Mouse (Mus musculus) kidney, embryonic 15.5 days (tissue): Measurements from ENCODE around the gene Nrn1l. TPM values are rescaled to one million over a fixed set of nuclear protein-coding genes. Genes with fewer than 3 reads are reported as not detected.

Experiments
- ATAC-seq: fragments of 200-750 bp; cut with Nextera tagmentation; replicated peaks from 2 replicates; pipeline ENCODE4 v1.8.0; 2017; ENCODE audit warnings: moderate TSS enrichment; ENCODE audit not compliant: low FRiP score
- H3K27ac ChIP-seq: fragments of 300-500 bp; sonication (generic); 2 replicates; pipeline ENCODE4 v1.5.1; 2015; ENCODE audit warnings: mild to moderate bottlenecking, inconsistent platforms
- H3K27me3 ChIP-seq: fragments of 300-500 bp; sonication (generic); 2 replicates; pipeline ENCODE4 v1.6.1; 2015; ENCODE audit warnings: inconsistent platforms
- H3K36me3 ChIP-seq: fragments of 300-500 bp; sonication (generic); 2 replicates; pipeline ENCODE4 v1.6.1; 2015; ENCODE audit warnings: inconsistent platforms
- H3K4me1 ChIP-seq: fragments of 300-500 bp; sonication (generic); 2 replicates; pipeline ENCODE4 v1.6.1; 2015; ENCODE audit warnings: inconsistent platforms
- H3K4me2 ChIP-seq: fragments of 300-500 bp; sonication (generic); 2 replicates; pipeline ENCODE4 v1.6.1; 2015; ENCODE audit warnings: moderate library complexity, mild to moderate bottlenecking, inconsistent platforms
- H3K4me3 ChIP-seq: fragments of 300-500 bp; sonication (generic); replicated peaks from 2 replicates; pipeline ENCODE4 v1.5.1; 2015; ENCODE audit warnings: mild to moderate bottlenecking, inconsistent platforms
- H3K9ac ChIP-seq: fragments of 300-500 bp; sonication (generic); 2 replicates; pipeline ENCODE4 v1.6.1; 2015; ENCODE audit warnings: mild to moderate bottlenecking, inconsistent platforms
- H3K9me3 ChIP-seq: fragments of 300-500 bp; sonication (generic); replicated peaks from 2 replicates; pipeline ENCODE4 v1.6.1; 2016; ENCODE audit warnings: inconsistent platforms
- WGBS: fragments of 180-500 bp; shearing (Covaris S2); methylation state at CpG from one replicate; pipeline ENCODE4 v1.1.7; 2015; ENCODE audit warnings: mixed read lengths; 5-methylcytosine and 5-hydroxymethylcytosine counted together
- polyA plus RNA-seq: library from polyadenylated mRNA; unstranded; fragments of >200 nt; fragmentation: Nextera tagmentation; extraction: Ambion mirVana; gene quantifications from 2 replicates; pipeline ENCODE4 v1.2.1, GENCODE M21; 2015

Gene Nrn1l
- polyA plus RNA-seq, 1 experiment from 2014 or later, result 0.92 TPM

DNA sequence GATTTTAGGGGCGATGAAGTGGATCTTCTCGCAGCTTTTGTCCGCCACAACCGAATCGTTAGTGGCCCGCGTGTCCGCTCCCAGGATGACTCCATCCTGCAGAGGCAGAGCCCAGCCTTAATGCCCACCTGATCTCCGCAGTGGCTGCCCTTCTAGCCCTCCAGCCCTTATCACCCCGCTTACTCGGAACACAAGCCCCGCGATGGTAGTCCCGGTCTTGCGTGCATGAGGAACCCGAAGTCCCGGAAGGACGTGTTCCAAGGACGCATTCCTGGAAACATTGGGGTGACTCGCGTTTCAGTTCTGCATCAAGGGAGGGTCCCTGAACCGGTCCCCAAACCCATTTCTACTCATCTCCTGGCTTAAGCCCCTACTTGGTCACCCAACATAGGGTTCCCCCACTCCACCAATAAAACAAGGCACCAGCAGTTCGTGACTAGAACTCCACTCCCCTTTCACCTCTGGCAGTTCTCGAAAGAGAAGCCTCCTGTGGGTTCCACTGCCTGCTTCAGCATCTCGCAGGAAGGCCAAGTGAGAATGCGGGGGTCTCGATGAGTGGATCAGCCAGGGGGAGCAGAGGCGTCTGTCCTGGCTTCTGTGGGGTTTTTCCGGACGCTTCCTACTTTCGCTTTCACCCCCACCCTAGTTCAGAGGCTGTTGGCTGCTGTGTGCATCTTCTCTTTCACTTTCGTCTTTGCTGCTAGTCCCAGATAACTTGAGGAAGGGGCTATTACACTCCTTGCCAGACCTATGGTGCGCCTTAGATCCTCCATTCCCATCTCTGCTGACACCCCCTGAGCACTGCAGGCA, 44.3 kb downstream of the Nrn1l start:
- H3K4me2 ChIP-seq, result peak overlapping the region; percentile 97
- peaks cover 17% of the 10 kb centered on the region for H3K36me3 ChIP-seq
- peaks cover 22% of the 10 kb centered on the region for H3K4me1 ChIP-seq
- H3K9me3 ChIP-seq, result no peaks in the 10 kb centered on the region
- peak overlapping the region; percentile 68 for H3K9ac ChIP-seq
- no peak; the same call in none of the 2 replicates for ATAC-seq
- H3K27ac ChIP-seq, result peak overlapping the region; percentile 91
- H3K4me3 ChIP-seq, result peak overlapping the region; percentile 92
- under 1% methylated on average over 33 of the region's 33 CpGs for WGBS
- no peaks in the 10 kb centered on the region for H3K27me3 ChIP-seq

DNA sequence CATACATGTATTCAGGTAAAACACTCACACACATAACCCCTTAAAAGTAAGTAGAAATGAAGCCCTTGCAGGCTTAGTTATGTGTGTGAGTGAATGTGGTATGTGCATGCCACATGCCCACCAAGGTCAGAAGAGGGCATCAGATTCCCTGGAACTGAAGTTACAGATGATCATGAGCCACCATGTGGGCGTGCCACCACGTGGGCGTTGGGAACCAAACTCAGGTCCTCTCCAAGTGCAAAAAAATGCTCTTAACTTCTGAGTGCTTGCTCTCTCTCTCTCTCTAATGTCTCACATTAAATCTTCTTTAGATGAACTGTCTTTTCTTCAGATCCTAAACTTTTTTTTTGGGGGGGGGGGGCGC, 44.9 kb downstream of the Nrn1l start, which contains the start of gene Psmb10:
Gene Psmb10 (minus strand): TSS at position 139 of the 364 bp plus-strand sequence.
- H3K27ac ChIP-seq, result peak within 1 kb of the TSS; percentile 91
- WGBS, result 14% methylated on average over 4 of the region's 4 CpGs
- peaks cover 22% of the 10 kb centered on the region for H3K4me1 ChIP-seq
- ATAC-seq, result no peak
- H3K9ac ChIP-seq, result peak within 1 kb of the TSS; percentile 68
- no peaks in the 10 kb centered on the region for H3K27me3 ChIP-seq
- H3K4me3 ChIP-seq, result peak within 1 kb of the TSS; percentile 92
- H3K4me2 ChIP-seq, result peak within 1 kb of the TSS; percentile 97
- H3K36me3 ChIP-seq, result peaks cover 15% of the 10 kb centered on the region
- H3K9me3 ChIP-seq, result no peaks in the 10 kb centered on the region

- Histone ChIP-seq H3K36me3 (peaks cover 51% of the 10 kb centered on the region), H3K9me3 (no peaks in the 10 kb centered on the region), H3K4me3 (no peak overlapping the region), H3K9ac (no peak overlapping the region), H3K27me3 (no peaks in the 10 kb centered on the region), H3K4me1 (peaks cover 10% of the 10 kb centered on the region), H3K27ac (no peak overlapping the region), H3K4me2 (no peak overlapping the region)
- 95% methylated on average over 11 of the region's 11 CpGs for WGBS
- ATAC-seq, result no peak
These were observed 48.7 kb downstream of the Nrn1l start for GRCm38 (mm10) chr8:105942026-105942425.

DNA sequence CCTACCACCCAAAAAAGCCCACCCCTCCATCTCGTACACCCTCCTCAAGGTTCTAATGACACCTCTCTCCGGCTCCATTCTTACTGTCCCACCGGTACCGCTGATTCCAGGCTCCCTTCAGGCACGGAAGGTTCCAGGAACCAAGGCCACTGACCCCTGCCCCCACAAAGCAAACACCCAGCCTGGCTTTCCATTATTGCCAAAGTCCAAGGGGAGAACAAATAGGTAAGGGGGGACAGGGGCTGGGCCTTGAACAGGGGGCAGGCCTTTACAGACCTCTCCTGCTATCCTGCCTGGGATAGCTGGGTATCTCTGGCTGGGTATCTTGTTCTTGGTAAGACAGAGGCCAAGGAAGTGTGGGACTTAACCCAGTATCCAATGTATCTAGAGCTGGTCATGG, 49.2 kb downstream of the Nrn1l start:
- Histone ChIP-seq H3K27ac (no peak overlapping the region), H3K4me1 (peaks cover 10% of the 10 kb centered on the region), H3K36me3 (peaks cover 56% of the 10 kb centered on the region), H3K9me3 (no peaks in the 10 kb centered on the region), H3K4me3 (no peak overlapping the region), H3K27me3 (no peaks in the 10 kb centered on the region), H3K9ac (no peak overlapping the region), H3K4me2 (no peak overlapping the region)
- no peak for ATAC-seq
- 89% methylated on average over 5 of the region's 5 CpGs for WGBS

DNA sequence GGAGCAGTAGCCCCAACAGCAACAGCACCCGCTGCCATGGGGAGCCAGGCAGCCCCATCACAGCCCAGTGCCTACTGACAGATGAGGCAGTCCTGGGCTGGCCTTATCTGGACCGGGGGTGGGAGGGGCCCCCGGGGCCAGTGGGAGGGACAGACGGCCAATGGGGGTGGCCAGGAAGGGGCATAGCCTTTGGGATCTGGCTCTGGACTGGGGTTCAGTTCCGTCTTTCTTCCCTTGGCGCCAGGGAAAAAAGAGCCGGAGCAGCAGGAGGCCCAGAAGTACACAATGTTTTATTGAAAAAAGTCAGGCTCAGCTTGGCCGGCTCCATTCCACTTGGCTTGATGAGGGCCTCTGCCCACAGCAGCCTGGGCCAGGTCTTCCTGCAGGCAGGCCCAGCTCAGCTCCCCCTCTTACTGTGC, 50.0 kb downstream of the Nrn1l start, which contains the start of gene Lcat:
Gene Lcat (minus strand): TSS at position 62 of the 419 bp plus-strand sequence.
- Histone ChIP-seq H3K4me3 (no peak within 1 kb of the TSS), H3K27ac (no peak within 1 kb of the TSS), H3K9me3 (no peaks in the 10 kb centered on the region), H3K4me1 (peaks cover 4% of the 10 kb centered on the region), H3K4me2 (no peak within 1 kb of the TSS), H3K27me3 (no peaks in the 10 kb centered on the region), H3K9ac (no peak within 1 kb of the TSS), H3K36me3 (peaks cover 64% of the 10 kb centered on the region)
- WGBS, result 88% methylated on average over 8 of the region's 8 CpGs
- 0 out of 2 replicates have a peak, but pooled peaks have one; percentile 20 for ATAC-seq

Other genes with a start within 250 kb of the Nrn1l start
- 0.63 and 0.78 TPM in 2 replicates for gene Carmil2, start 207.3 kb upstream of the Nrn1l start, polyA plus RNA-seq
- gene Acd, start 192.5 kb upstream of the Nrn1l start, polyA plus RNA-seq, result 55.3 and 67.2 TPM in 2 replicates
- 16.9 and 18.0 TPM in 2 replicates for gene Pard6a, start 192.4 kb upstream of the Nrn1l start, polyA plus RNA-seq
- 0.26 TPM in 1 of 2 replicates, not detected in the other for gene 4933405L10Rik, start 185.9 kb upstream of the Nrn1l start, polyA plus RNA-seq
- gene Enkd1, start 185.4 kb upstream of the Nrn1l start, polyA plus RNA-seq, result 28.8 and 31.0 TPM in 2 replicates
- gene Gfod2, start 134.9 kb upstream of the Nrn1l start, polyA plus RNA-seq, result 21.2 and 23.7 TPM in 2 replicates
- 12.2 and 13.8 TPM in 2 replicates for gene Ranbp10, start 66.2 kb upstream of the Nrn1l start, polyA plus RNA-seq
- gene Tsnaxip1, start 65.8 kb upstream of the Nrn1l start, polyA plus RNA-seq, result 0.13 and 0.14 TPM in 2 replicates
- gene Cenpt, start 40.3 kb upstream of the Nrn1l start, polyA plus RNA-seq, result 42.0 and 47.0 TPM in 2 replicates
- gene Thap11, start 38.4 kb upstream of the Nrn1l start, polyA plus RNA-seq, result 66.9 and 67.5 TPM in 2 replicates
- gene Nutf2, start 33.0 kb upstream of the Nrn1l start, polyA plus RNA-seq, result 283 and 294 TPM in 2 replicates
- gene Edc4, start 12.7 kb upstream of the Nrn1l start, polyA plus RNA-seq, result 47.1 and 51.9 TPM in 2 replicates
- gene Pskh1, start 6.9 kb downstream of the Nrn1l start, polyA plus RNA-seq, result 36.4 and 41.9 TPM in 2 replicates
- gene Ctrl, start 40.3 kb downstream of the Nrn1l start, polyA plus RNA-seq, result 1.2 and 1.7 TPM in 2 replicates
- gene Psmb10, start 44.9 kb downstream of the Nrn1l start, polyA plus RNA-seq, result 43.8 and 44.5 TPM in 2 replicates
- 1.3 and 2.8 TPM in 2 replicates for gene Lcat, start 49.8 kb downstream of the Nrn1l start, polyA plus RNA-seq
- gene Slc12a4, start 72.5 kb downstream of the Nrn1l start, polyA plus RNA-seq, result 30.1 and 33.9 TPM in 2 replicates
- gene Dpep3, start 85.9 kb downstream of the Nrn1l start, polyA plus RNA-seq, result not detected in 2 replicates
- gene Dus2, start 97.8 kb downstream of the Nrn1l start, polyA plus RNA-seq, result 20.5 and 23.3 TPM in 2 replicates
- 0.18 TPM in 1 of 2 replicates, not detected in the other for gene Dpep2nb, start 112.4 kb downstream of the Nrn1l start, polyA plus RNA-seq
- 17.0 and 18.9 TPM in 2 replicates for gene Ddx28, start 118.3 kb downstream of the Nrn1l start, polyA plus RNA-seq
- 6.5 and 7.3 TPM in 2 replicates for gene Nfatc3, start 165.3 kb downstream of the Nrn1l start, polyA plus RNA-seq
- gene Esrp2, start 243.4 kb downstream of the Nrn1l start, polyA plus RNA-seq, result 14.9 and 15.8 TPM in 2 replicates